Comparison of ENCODE assay signal across 11 mouse cellular contexts in the genomic region with DNA sequence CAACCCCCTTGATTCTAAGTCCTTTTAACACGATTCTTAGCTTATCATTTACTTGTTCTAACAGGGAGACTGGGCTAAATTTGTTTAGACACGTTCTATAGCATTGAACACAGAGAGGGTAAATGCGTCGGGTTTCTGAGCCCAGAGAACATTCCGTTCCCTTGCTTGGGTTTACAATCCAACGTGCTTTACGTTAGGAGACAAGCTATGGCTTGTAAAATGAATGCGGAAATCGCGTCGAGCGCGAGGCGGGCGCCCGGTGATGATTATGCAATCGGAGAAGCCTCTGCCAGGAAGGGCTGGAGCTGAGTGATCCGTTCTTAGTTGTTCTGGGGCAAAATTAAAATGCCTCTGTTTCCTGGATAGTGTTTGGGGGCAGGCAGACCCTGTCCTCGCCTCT. TPM values are rescaled to one million over a fixed set of nuclear protein-coding genes. Genes with fewer than 3 reads are reported as not detected.
DNase-seq lines count a peak whose midpoint lies in the region; ATAC-seq and TF ChIP-seq lines count a peak whose summit lies in the region.
"Had no signal": no experiment of that assay in that cellular context is flagged by ENCODE, and none has a peak within 500 bp of the region (broad histone marks: within the 10 kb centered on the region; RNA-seq: fewer than 3 reads in every experiment).

No protein-coding gene starts in this region.

- no peak overlapping the region for H3K9ac ChIP-seq in midbrain, embryonic 14.5 days (replicated peaks; ENCODE audit: low read length)
- H3K9ac ChIP-seq in midbrain, postnatal 0 days (replicated peaks; ENCODE audit: low read length, poor library complexity, severe bottlenecking): no peak overlapping the region
- H3K9ac ChIP-seq in embryonic facial prominence, embryonic 15.5 days: no peak overlapping the region
- H3K9ac ChIP-seq in liver, postnatal 0 days (replicated peaks): no peak overlapping the region
- H3K9ac ChIP-seq in stomach, embryonic 16.5 days (ENCODE audit: low read length): no peak overlapping the region
- H3K9ac ChIP-seq in hindbrain, embryonic 11.5 days (ENCODE audit: low read depth, low read length): no peak overlapping the region
- H3K9ac ChIP-seq in forebrain, embryonic 14.5 days (ENCODE audit: low read length): no peak overlapping the region
- H3K9ac ChIP-seq: forebrain, embryonic 13.5 days; heart, embryonic 13.5 days had no signal

- DNase-seq in midbrain, embryonic 14.5 days: peak; percentile 8
- no peak for DNase-seq in midbrain, postnatal 0 days (ENCODE audit: low spot score)
- DNase-seq in liver, postnatal 0 days: peak; percentile 68
- DNase-seq in hindbrain, embryonic 11.5 days (ENCODE audit: low spot score): no peak
- DNase-seq in yolk sac, embryonic 10.5 days (ENCODE audit: low spot score): no peak
- DNase-seq in forebrain, embryonic 14.5 days (ENCODE audit: low spot score): no peak
- DNase-seq: cerebellum, adult 9-11 months had no signal

- H3K4me3 ChIP-seq in midbrain, embryonic 14.5 days (replicated peaks; ENCODE audit: low read depth, low read length): no peak overlapping the region
- H3K4me3 ChIP-seq in midbrain, postnatal 0 days (ENCODE audit: low read depth, low read length): no peak overlapping the region
- no peak overlapping the region for H3K4me3 ChIP-seq in embryonic facial prominence, embryonic 15.5 days (replicated peaks)
- no peak overlapping the region for H3K4me3 ChIP-seq in liver, postnatal 0 days (ENCODE audit: low read depth, low read length)
- H3K4me3 ChIP-seq in stomach, embryonic 16.5 days (replicated peaks; ENCODE audit: low read length): no peak overlapping the region
- no peak overlapping the region for H3K4me3 ChIP-seq in hindbrain, embryonic 11.5 days (ENCODE audit: low read depth, low read length)
- H3K4me3 ChIP-seq in forebrain, embryonic 14.5 days (ENCODE audit: low read depth, low read length): no peak overlapping the region
- H3K4me3 ChIP-seq: forebrain, embryonic 13.5 days; heart, embryonic 13.5 days had no signal

- H3K9me3 ChIP-seq in midbrain, embryonic 14.5 days (ENCODE audit: control insufficient read depth, low read length): no peaks in the 10 kb centered on the region
- H3K9me3 ChIP-seq in midbrain, postnatal 0 days (ENCODE audit: low read length): no peaks in the 10 kb centered on the region
- peaks cover 10% of the 10 kb centered on the region; the same call in 1 of the 2 replicates for H3K9me3 ChIP-seq in embryonic facial prominence, embryonic 15.5 days (replicated peaks)
- 0 out of 2 replicates have a peak, but pooled peaks cover 2% of the 10 kb centered on the region for H3K9me3 ChIP-seq in liver, postnatal 0 days (ENCODE audit: low read length)
- H3K9me3 ChIP-seq in stomach, embryonic 16.5 days (replicated peaks; ENCODE audit: control insufficient read depth, low read length): peaks cover 3% of the 10 kb centered on the region; the same call in 1 of the 2 replicates
- no peaks in the 10 kb centered on the region for H3K9me3 ChIP-seq in hindbrain, embryonic 11.5 days (ENCODE audit: control insufficient read depth, low read length)
- peaks cover 5% of the 10 kb centered on the region; the same call in 1 of the 2 replicates for H3K9me3 ChIP-seq in forebrain, embryonic 14.5 days (replicated peaks; ENCODE audit: control insufficient read depth, low read length)

- TF ChIP-seq EP300 in liver, postnatal 0 days (IDR thresholded peaks at IDR 0.05; ENCODE audit: low read depth): peak; percentile 44; the same call in 1 of the 2 replicates

- H3K27ac ChIP-seq in midbrain, embryonic 14.5 days (replicated peaks; ENCODE audit: low read depth, low read length): no peak overlapping the region
- H3K27ac ChIP-seq in midbrain, postnatal 0 days (ENCODE audit: low read depth, low read length): no peak overlapping the region
- peak overlapping the region; percentile 76 for H3K27ac ChIP-seq in embryonic facial prominence, embryonic 15.5 days (replicated peaks)
- H3K27ac ChIP-seq in liver, postnatal 0 days (ENCODE audit: low read depth): peak overlapping the region; percentile 79
- peak overlapping the region; percentile 82 for H3K27ac ChIP-seq in stomach, embryonic 16.5 days (ENCODE audit: low read length)
- no peak overlapping the region for H3K27ac ChIP-seq in hindbrain, embryonic 11.5 days (ENCODE audit: low read depth, low read length)
- H3K27ac ChIP-seq in forebrain, embryonic 14.5 days (ENCODE audit: low read depth, low read length): no peak overlapping the region
- H3K27ac ChIP-seq: forebrain, embryonic 13.5 days; heart, embryonic 13.5 days had no signal

- no peak for TF ChIP-seq CTCF in midbrain, postnatal 0 days (IDR thresholded peaks at IDR 0.05)
- TF ChIP-seq CTCF in liver, postnatal 0 days (IDR thresholded peaks at IDR 0.05; ENCODE audit: low read depth): no peak

- ATAC-seq in midbrain, embryonic 14.5 days (ENCODE audit: low FRiP score, low TSS enrichment): no peak
- no peak for ATAC-seq in midbrain, postnatal 0 days (ENCODE audit: low FRiP score)
- peak; percentile 39; the same call in 1 of the 2 replicates for ATAC-seq in embryonic facial prominence, embryonic 15.5 days (ENCODE audit: insufficient number of reproducible peaks, low FRiP score, low TSS enrichment, low read depth)
- ATAC-seq in liver, postnatal 0 days: peak; percentile 73
- ATAC-seq in stomach, embryonic 16.5 days (ENCODE audit: insufficient read depth, low FRiP score): 0 out of 2 replicates have a peak, but pooled peaks have one; percentile 38
- no peak for ATAC-seq in hindbrain, embryonic 11.5 days (ENCODE audit: low FRiP score)
- ATAC-seq in forebrain, embryonic 14.5 days: no peak
- ATAC-seq: forebrain, embryonic 13.5 days had no signal

- H3K4me1 ChIP-seq in midbrain, embryonic 14.5 days (ENCODE audit: control insufficient read depth, insufficient read depth, low read length): no peaks in the 10 kb centered on the region
- no peaks in the 10 kb centered on the region for H3K4me1 ChIP-seq in midbrain, postnatal 0 days (ENCODE audit: insufficient read depth, low read length)
- H3K4me1 ChIP-seq in embryonic facial prominence, embryonic 15.5 days: peaks cover 14% of the 10 kb centered on the region; the same call in 1 of the 2 replicates
- peaks cover 2% of the 10 kb centered on the region; the same call in 1 of the 2 replicates for H3K4me1 ChIP-seq in liver, postnatal 0 days (ENCODE audit: insufficient read depth)
- peaks cover 5% of the 10 kb centered on the region; the same call in 1 of the 2 replicates for H3K4me1 ChIP-seq in stomach, embryonic 16.5 days (ENCODE audit: control insufficient read depth, insufficient read depth, low read length)
- no peaks in the 10 kb centered on the region for H3K4me1 ChIP-seq in hindbrain, embryonic 11.5 days (replicated peaks; ENCODE audit: control insufficient read depth, insufficient read depth, low read length)
- no peaks in the 10 kb centered on the region for H3K4me1 ChIP-seq in forebrain, embryonic 14.5 days (ENCODE audit: control insufficient read depth, insufficient read depth, low read length)
- H3K4me1 ChIP-seq: forebrain, embryonic 13.5 days; heart, embryonic 13.5 days had no signal

- no peaks in the 10 kb centered on the region for H3K27me3 ChIP-seq in midbrain, embryonic 14.5 days (ENCODE audit: control insufficient read depth, insufficient read depth, low read length)
- no peaks in the 10 kb centered on the region for H3K27me3 ChIP-seq in midbrain, postnatal 0 days (ENCODE audit: insufficient read depth, low read length)
- no peaks in the 10 kb centered on the region for H3K27me3 ChIP-seq in embryonic facial prominence, embryonic 15.5 days
- no peaks in the 10 kb centered on the region for H3K27me3 ChIP-seq in liver, postnatal 0 days (ENCODE audit: insufficient read depth, low read length)
- no peaks in the 10 kb centered on the region for H3K27me3 ChIP-seq in stomach, embryonic 16.5 days (ENCODE audit: control insufficient read depth, insufficient read depth, low read length)
- no peaks in the 10 kb centered on the region for H3K27me3 ChIP-seq in hindbrain, embryonic 11.5 days (ENCODE audit: control insufficient read depth, insufficient read depth, low read length)
- no peaks in the 10 kb centered on the region for H3K27me3 ChIP-seq in forebrain, embryonic 14.5 days (replicated peaks; ENCODE audit: control insufficient read depth, insufficient read depth, low read length)
- H3K27me3 ChIP-seq: heart, embryonic 13.5 days had no signal

- H3K4me2 ChIP-seq in midbrain, embryonic 14.5 days (ENCODE audit: low read length): no peak overlapping the region
- no peak overlapping the region for H3K4me2 ChIP-seq in midbrain, postnatal 0 days (ENCODE audit: low read depth, low read length, poor library complexity, severe bottlenecking)
- H3K4me2 ChIP-seq in embryonic facial prominence, embryonic 15.5 days (replicated peaks): no peak overlapping the region
- H3K4me2 ChIP-seq in liver, postnatal 0 days (ENCODE audit: low read depth, low read length): 0 out of 2 replicates have a peak overlapping the region, but pooled peaks have one; percentile 7
- H3K4me2 ChIP-seq in stomach, embryonic 16.5 days (ENCODE audit: low read depth, low read length): no peak overlapping the region
- no peak overlapping the region for H3K4me2 ChIP-seq in hindbrain, embryonic 11.5 days (replicated peaks; ENCODE audit: low read depth, low read length)
- no peak overlapping the region for H3K4me2 ChIP-seq in forebrain, embryonic 14.5 days (ENCODE audit: low read length)
- H3K4me2 ChIP-seq: forebrain, embryonic 13.5 days; heart, embryonic 13.5 days had no signal

- no peaks in the 10 kb centered on the region for H3K36me3 ChIP-seq in midbrain, embryonic 14.5 days (ENCODE audit: control insufficient read depth, insufficient read depth, low read length)
- H3K36me3 ChIP-seq in midbrain, postnatal 0 days (ENCODE audit: insufficient read depth, low read length): no peaks in the 10 kb centered on the region
- no peaks in the 10 kb centered on the region for H3K36me3 ChIP-seq in embryonic facial prominence, embryonic 15.5 days
- H3K36me3 ChIP-seq in liver, postnatal 0 days (replicated peaks; ENCODE audit: insufficient read depth, low read length): no peaks in the 10 kb centered on the region
- H3K36me3 ChIP-seq in stomach, embryonic 16.5 days (ENCODE audit: control insufficient read depth, insufficient read depth, low read length): no peaks in the 10 kb centered on the region
- H3K36me3 ChIP-seq in hindbrain, embryonic 11.5 days (ENCODE audit: control insufficient read depth, insufficient read depth, low read length): no peaks in the 10 kb centered on the region
- H3K36me3 ChIP-seq in forebrain, embryonic 14.5 days (ENCODE audit: control insufficient read depth, insufficient read depth, low read length): no peaks in the 10 kb centered on the region
- H3K36me3 ChIP-seq: heart, embryonic 13.5 days had no signal

- WGBS in midbrain, embryonic 14.5 days: 81% methylated on average over 19 of the region's 19 CpGs
- WGBS in midbrain, postnatal 0 days: 83% methylated on average over 19 of the region's 19 CpGs
- 45% methylated on average over 19 of the region's 19 CpGs for WGBS in embryonic facial prominence, embryonic 15.5 days
- 52% methylated on average over 19 of the region's 19 CpGs for WGBS in liver, postnatal 0 days (ENCODE audit: insufficient replicate concordance)
- 62% methylated on average over 19 of the region's 19 CpGs for WGBS in stomach, embryonic 16.5 days
- WGBS in hindbrain, embryonic 11.5 days: 90% methylated on average over 19 of the region's 19 CpGs
- WGBS in forebrain, embryonic 14.5 days: 80% methylated on average over 19 of the region's 19 CpGs

RNA-seq across cellular contexts. Expression of gene Ets2, which starts 42.4 kb away (rescaled TPM):
- polyA plus RNA-seq in midbrain, embryonic 14.5 days (2014; fragmentation: Nextera tagmentation; extraction: Ambion mirVana): 11.9 and 12.4 TPM in 2 replicates
- 19.0 and 21.9 TPM in 2 replicates for total RNA-seq in midbrain, postnatal 0 days (2014; rRNA removed)
- polyA plus RNA-seq in midbrain, postnatal 0 days (2015; fragmentation: Nextera tagmentation; extraction: Ambion mirVana): 15.9 and 16.5 TPM in 2 replicates
- 84.3 and 92.0 TPM in 2 replicates for polyA plus RNA-seq in embryonic facial prominence, embryonic 15.5 days (2015; fragmentation: Nextera tagmentation; extraction: Ambion mirVana)
- 13.2 and 13.5 TPM in 2 replicates for polyA plus RNA-seq in liver, postnatal 0 days (2015; fragmentation: Nextera tagmentation; extraction: Ambion mirVana)
- polyA plus RNA-seq in stomach, embryonic 16.5 days (2015; fragmentation: Nextera tagmentation; extraction: Ambion mirVana): 59.8 and 64.8 TPM in 2 replicates
- 17.6 and 25.0 TPM in 2 replicates for polyA plus RNA-seq in hindbrain, embryonic 11.5 days (2014; fragmentation: Nextera tagmentation; extraction: Ambion mirVana)
- 10.2 and 12.2 TPM in 2 replicates for polyA plus RNA-seq in forebrain, embryonic 14.5 days (2014; fragmentation: Nextera tagmentation; extraction: Ambion mirVana)

Comparison
In these comparisons a context has a peak if more than half of its experiments do, and no peak if none do; other contexts are left out.
1. DNase-seq: peak in midbrain, embryonic 14.5 days (single experiment) and liver, postnatal 0 days (single experiment); none in midbrain, postnatal 0 days (single experiment), hindbrain, embryonic 11.5 days (single experiment), yolk sac, embryonic 10.5 days (single experiment) and forebrain, embryonic 14.5 days (single experiment).
2. ATAC-seq: peak in embryonic facial prominence, embryonic 15.5 days (single experiment), liver, postnatal 0 days (single experiment) and stomach, embryonic 16.5 days (single experiment); none in midbrain, embryonic 14.5 days (single experiment), midbrain, postnatal 0 days (single experiment), hindbrain, embryonic 11.5 days (single experiment) and forebrain, embryonic 14.5 days (single experiment).
3. H3K27ac ChIP-seq: peak in embryonic facial prominence, embryonic 15.5 days (single experiment), liver, postnatal 0 days (single experiment) and stomach, embryonic 16.5 days (single experiment); none in midbrain, embryonic 14.5 days (single experiment), midbrain, postnatal 0 days (single experiment), hindbrain, embryonic 11.5 days (single experiment) and forebrain, embryonic 14.5 days (single experiment).